Mouse (Mus musculus): ENCODE results near the gene Lrrc26. TPM values are rescaled to one million over a fixed set of nuclear protein-coding genes. Genes with fewer than 3 reads are reported as not detected.

Gene Lrrc26
- polyA plus RNA-seq, 1 experiment from 2014 or later: 1.9 TPM

DNA sequence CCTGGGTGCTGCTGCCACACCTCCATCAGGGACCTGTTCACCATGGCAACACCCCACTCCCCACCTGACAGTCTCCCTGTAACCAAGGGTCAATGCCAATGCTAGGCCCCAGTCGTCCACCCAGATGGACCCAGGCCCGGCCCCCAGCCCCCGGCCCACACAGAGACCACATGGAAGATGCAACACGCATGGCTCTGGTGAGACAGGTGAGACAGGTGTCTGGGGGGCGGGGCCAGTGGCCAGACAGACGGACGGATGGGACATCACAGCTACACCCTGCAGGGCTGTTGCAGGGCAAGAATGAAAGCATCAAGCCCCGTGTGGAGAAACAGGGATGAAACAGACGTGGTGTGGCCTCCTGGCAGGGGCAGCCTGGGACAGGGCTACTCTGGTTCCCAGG, 4.0 kb downstream of the Lrrc26 start:
- Histone ChIP-seq H3K9me3 (ENCODE audit: control insufficient read depth, low read depth, low read length) (no peaks in the 10 kb centered on the region), H3K27me3 (ENCODE audit: control insufficient read depth, insufficient read depth, low read length) (peaks cover 42% of the 10 kb centered on the region), H3K9ac (replicated peaks; ENCODE audit: low read depth, low read length) (no peak overlapping the region), H3K4me3 (ENCODE audit: low read depth, low read length) (no peak overlapping the region), H3K27ac (ENCODE audit: low read length) (no peak overlapping the region), H3K36me3 (ENCODE audit: control insufficient read depth, insufficient read depth, low read length) (no peaks in the 10 kb centered on the region), H3K4me2 (replicated peaks; ENCODE audit: low read depth, low read length) (no peak overlapping the region), H3K4me1 (ENCODE audit: control insufficient read depth, insufficient read depth, low read length) (peaks cover 7% of the 10 kb centered on the region)
- no peak for ATAC-seq (ENCODE audit: insufficient number of reproducible peaks, insufficient read depth, low FRiP score, low read depth)
- 75% methylated on average over 9 of the region's 9 CpGs for WGBS

DNA sequence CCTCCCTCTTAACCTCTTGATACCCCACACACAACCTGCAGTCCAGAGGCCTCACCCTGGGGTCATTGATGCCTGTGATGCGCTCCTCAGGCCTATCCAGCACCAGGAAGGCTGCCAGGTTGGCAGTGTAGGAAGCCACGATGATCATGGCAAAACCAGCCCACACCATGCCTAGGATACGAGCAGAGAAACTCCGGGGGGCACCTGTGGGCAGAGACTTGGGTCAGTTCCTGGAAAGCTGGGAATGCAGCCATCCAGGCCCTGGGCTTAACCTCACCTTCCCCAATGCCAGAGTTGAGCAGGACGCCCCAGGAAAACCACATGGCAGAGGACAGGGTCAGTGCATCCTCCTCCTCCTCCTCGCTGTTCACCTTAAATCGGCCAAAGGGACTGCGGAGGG, 7.4 kb downstream of the Lrrc26 start:
- peaks cover 5% of the 10 kb centered on the region for H3K4me1 ChIP-seq (ENCODE audit: control insufficient read depth, insufficient read depth, low read length)
- H3K4me2 ChIP-seq (replicated peaks; ENCODE audit: low read depth, low read length): no peak overlapping the region
- H3K9me3 ChIP-seq (ENCODE audit: control insufficient read depth, low read depth, low read length): no peaks in the 10 kb centered on the region
- no peak overlapping the region for H3K9ac ChIP-seq (replicated peaks; ENCODE audit: low read depth, low read length)
- no peak overlapping the region for H3K27ac ChIP-seq (ENCODE audit: low read length)
- 77% methylated on average over 8 of the region's 8 CpGs for WGBS
- no peaks in the 10 kb centered on the region for H3K36me3 ChIP-seq (ENCODE audit: control insufficient read depth, insufficient read depth, low read length)
- H3K27me3 ChIP-seq (ENCODE audit: control insufficient read depth, insufficient read depth, low read length): peaks cover 8% of the 10 kb centered on the region; the same call in 1 of the 2 replicates
- ATAC-seq (ENCODE audit: insufficient number of reproducible peaks, insufficient read depth, low FRiP score, low read depth): no peak
- H3K4me3 ChIP-seq (ENCODE audit: low read depth, low read length): no peak overlapping the region

DNA sequence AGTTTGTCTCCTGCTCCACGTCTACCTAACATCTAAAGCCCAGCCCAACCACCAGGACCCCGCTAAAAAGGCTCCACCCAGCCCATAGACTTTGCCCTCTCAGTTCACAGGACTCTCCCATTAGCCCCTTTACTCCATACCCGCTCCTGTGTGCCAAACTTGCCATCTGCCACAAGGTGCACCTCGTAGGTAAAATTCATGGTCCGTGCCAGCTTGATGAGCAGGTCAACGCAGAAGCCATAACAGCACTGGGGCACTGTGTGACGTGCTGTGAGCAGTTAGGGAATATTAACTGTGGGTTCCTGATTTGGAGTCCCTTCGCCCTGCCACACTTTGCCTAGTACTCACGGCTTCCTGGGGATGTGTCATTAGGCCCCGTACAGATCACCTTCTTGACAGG, 8.3 kb downstream of the Lrrc26 start:
- no peaks in the 10 kb centered on the region for H3K9me3 ChIP-seq (ENCODE audit: control insufficient read depth, low read depth, low read length)
- H3K9ac ChIP-seq (replicated peaks; ENCODE audit: low read depth, low read length): no peak overlapping the region
- no peak overlapping the region for H3K4me3 ChIP-seq (ENCODE audit: low read depth, low read length)
- H3K27ac ChIP-seq (ENCODE audit: low read length): no peak overlapping the region
- 75% methylated on average over 10 of the region's 10 CpGs for WGBS
- ATAC-seq (ENCODE audit: insufficient number of reproducible peaks, insufficient read depth, low FRiP score, low read depth): no peak
- no peaks in the 10 kb centered on the region for H3K4me1 ChIP-seq (ENCODE audit: control insufficient read depth, insufficient read depth, low read length)
- no peak overlapping the region for H3K4me2 ChIP-seq (replicated peaks; ENCODE audit: low read depth, low read length)
- H3K36me3 ChIP-seq (ENCODE audit: control insufficient read depth, insufficient read depth, low read length): no peaks in the 10 kb centered on the region
- no peaks in the 10 kb centered on the region for H3K27me3 ChIP-seq (ENCODE audit: control insufficient read depth, insufficient read depth, low read length)

DNA sequence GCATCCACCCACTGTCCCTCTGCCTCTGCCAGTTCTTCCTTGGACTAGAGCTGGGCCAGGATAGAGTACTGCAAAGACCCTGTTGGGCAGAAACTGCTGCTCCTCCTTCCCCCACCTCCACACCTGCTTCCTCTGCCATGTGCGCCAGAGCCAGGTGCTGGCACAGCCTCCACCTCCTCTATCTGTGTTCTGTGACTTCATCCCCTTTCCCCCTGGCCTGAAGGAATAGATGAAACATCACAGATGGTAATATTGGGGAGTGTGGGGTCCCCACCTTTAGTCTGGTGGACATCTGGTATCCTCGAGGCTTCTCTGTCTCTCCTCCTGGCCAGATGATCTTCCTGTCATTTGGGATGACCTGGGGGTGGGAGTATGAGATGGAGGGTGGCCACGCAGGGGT, 13.7 kb downstream of the Lrrc26 start:
- Histone ChIP-seq H3K4me2 (replicated peaks; ENCODE audit: low read depth, low read length) (no peak overlapping the region), H3K27ac (ENCODE audit: low read length) (no peak overlapping the region), H3K36me3 (ENCODE audit: control insufficient read depth, insufficient read depth, low read length) (no peaks in the 10 kb centered on the region), H3K4me1 (ENCODE audit: control insufficient read depth, insufficient read depth, low read length) (0 out of 2 replicates have a peak, but pooled peaks cover 4% of the 10 kb centered on the region), H3K9ac (replicated peaks; ENCODE audit: low read depth, low read length) (no peak overlapping the region), H3K4me3 (ENCODE audit: low read depth, low read length) (no peak overlapping the region), H3K9me3 (ENCODE audit: control insufficient read depth, low read depth, low read length) (no peaks in the 10 kb centered on the region), H3K27me3 (ENCODE audit: control insufficient read depth, insufficient read depth, low read length) (peaks cover 19% of the 10 kb centered on the region)
- WGBS: 74% methylated on average over 3 of the region's 3 CpGs
- no peak for ATAC-seq (ENCODE audit: insufficient number of reproducible peaks, insufficient read depth, low FRiP score, low read depth)

DNA sequence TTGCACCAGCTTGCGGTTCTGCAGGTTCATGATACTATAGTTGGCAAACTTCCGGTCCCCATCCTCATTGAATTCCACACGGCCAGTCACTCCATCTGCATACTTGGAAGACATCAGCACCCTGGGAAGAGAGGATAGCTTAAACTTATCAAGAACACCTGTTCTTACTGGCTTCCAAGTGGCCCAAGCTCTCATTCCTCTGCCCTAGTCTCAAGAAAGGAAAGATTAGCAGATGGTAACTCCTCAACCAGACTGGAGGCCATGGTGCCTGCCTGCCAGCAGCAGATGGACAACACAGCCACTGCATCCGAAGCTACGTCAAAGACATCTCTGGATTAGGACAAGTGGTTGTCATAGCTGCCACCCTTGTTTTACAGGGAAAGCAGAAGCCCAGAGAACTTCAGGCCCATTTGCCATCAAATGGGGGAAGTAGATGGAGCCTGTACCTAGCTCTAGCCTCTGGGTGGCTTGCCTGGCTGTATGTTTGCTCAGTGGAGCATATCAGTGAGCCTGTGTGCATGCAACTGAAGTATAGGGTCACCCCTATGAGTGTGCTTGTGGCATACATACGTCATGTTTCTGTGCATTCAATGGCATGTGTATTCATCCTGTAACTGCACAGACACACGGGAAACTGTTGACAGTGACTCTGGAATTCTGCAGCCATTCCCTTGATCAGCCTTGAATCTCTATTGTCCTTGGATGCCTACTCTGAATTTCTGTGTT, 14.4 kb downstream of the Lrrc26 start:
- Histone ChIP-seq H3K4me3 (ENCODE audit: low read depth, low read length) (no peak overlapping the region), H3K27ac (ENCODE audit: low read length) (no peak overlapping the region), H3K27me3 (ENCODE audit: control insufficient read depth, insufficient read depth, low read length) (peaks cover 23% of the 10 kb centered on the region), H3K9ac (replicated peaks; ENCODE audit: low read depth, low read length) (no peak overlapping the region), H3K36me3 (ENCODE audit: control insufficient read depth, insufficient read depth, low read length) (no peaks in the 10 kb centered on the region), H3K4me1 (ENCODE audit: control insufficient read depth, insufficient read depth, low read length) (0 out of 2 replicates have a peak, but pooled peaks cover 4% of the 10 kb centered on the region), H3K4me2 (replicated peaks; ENCODE audit: low read depth, low read length) (peak overlapping the region; percentile 63; the same call in 1 of the 2 replicates), H3K9me3 (ENCODE audit: control insufficient read depth, low read depth, low read length) (no peaks in the 10 kb centered on the region)
- no peak for ATAC-seq (ENCODE audit: insufficient number of reproducible peaks, insufficient read depth, low FRiP score, low read depth)
- 70% methylated on average over 7 of the region's 7 CpGs for WGBS

DNA sequence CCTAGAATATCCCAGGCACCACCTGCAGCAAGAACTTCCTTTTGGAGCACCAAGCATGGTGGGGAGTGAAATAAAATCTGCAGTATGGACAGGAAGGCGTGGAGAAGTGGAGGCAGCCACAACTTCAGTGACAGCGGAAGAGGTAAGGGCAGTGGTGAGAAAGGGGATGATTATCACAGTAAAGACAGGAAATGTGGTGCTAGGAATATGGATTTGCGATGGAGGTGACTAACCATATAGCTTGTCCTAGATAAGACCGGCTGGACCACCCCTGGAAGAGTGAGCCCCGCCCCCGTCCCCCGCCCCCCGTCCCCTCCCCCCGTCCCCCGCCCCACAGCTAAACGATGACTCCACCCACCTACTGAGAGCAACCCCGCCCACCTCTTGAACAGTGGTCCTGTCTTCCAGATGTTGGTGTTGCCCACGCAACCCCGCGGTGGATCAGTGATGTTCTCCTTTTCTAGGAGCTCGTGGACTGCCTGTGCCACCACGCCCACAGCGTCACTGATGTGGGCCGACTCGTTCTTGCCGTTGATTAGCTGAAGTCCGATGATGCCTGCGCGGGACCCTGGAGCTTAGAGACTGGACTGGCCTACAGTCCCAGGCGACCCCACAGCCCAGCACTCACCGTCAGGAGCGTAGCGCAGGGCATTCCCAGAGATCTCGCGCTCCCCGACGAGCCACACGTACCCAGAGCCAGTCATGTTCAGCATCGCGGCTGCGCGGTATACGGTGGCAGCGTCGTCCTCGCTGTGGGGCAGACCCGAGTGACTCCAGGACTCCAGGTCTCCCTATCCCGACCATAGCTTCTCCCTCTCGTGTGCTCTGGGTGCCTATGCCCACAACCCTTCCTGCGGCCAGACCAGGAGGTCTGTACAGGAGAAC, 15.2 kb downstream of the Lrrc26 start:
- Histone ChIP-seq H3K4me3 (ENCODE audit: low read depth, low read length) (peak overlapping the region; percentile 32), H3K27ac (ENCODE audit: low read length) (no peak overlapping the region), H3K4me2 (replicated peaks; ENCODE audit: low read depth, low read length) (peak overlapping the region; percentile 63), H3K9ac (replicated peaks; ENCODE audit: low read depth, low read length) (peak overlapping the region; percentile 21; the same call in 1 of the 2 replicates), H3K27me3 (ENCODE audit: control insufficient read depth, insufficient read depth, low read length) (peaks cover 23% of the 10 kb centered on the region), H3K9me3 (ENCODE audit: control insufficient read depth, low read depth, low read length) (no peaks in the 10 kb centered on the region), H3K4me1 (ENCODE audit: control insufficient read depth, insufficient read depth, low read length) (0 out of 2 replicates have a peak, but pooled peaks cover 4% of the 10 kb centered on the region), H3K36me3 (ENCODE audit: control insufficient read depth, insufficient read depth, low read length) (no peaks in the 10 kb centered on the region)
- 4% methylated on average over 45 of the region's 45 CpGs for whole genome bisulfite sequencing
- peak; percentile 53; the same call in 1 of the 2 replicates for ATAC-seq (ENCODE audit: insufficient number of reproducible peaks, insufficient read depth, low FRiP score, low read depth)

DNA sequence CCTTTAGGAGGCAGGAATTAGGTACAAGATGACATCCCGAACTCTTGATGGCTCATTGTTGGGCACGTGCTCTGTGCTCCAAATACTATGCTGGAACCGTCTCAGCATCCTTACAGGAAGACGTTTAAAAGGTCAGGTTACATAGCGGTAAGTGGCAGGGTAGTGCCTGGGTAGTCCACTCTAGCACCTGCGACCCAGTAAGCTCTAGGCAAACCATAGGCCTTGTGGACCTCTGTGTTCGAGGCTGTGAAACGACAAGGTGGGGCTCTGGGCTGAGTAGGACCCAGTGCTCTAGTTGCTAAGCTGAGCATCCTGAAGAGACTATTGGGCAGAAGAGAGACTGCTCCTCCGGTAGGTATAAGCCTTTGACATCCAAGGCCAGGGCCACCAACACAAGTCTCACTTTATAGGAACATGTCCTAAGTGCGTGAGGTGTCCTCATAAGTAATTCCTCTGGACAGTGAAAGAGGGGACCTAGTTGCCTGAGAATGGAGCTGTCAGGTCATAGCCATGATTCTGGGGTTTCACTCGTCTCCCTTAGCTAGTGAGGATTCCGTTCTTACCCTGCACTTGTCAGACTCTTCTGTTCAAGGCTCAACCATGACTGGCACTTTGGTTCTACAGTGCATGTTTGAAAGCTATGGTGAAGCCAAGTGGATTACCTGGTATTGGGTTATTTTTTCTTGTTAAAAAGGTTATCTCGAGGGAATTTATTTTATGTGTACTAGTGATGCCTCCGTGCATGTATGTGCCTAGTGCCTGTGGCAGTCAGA, 16.1 kb downstream of the Lrrc26 start:
- 50% methylated on average over 14 of the region's 14 CpGs for WGBS
- H3K27me3 ChIP-seq (ENCODE audit: control insufficient read depth, insufficient read depth, low read length): peaks cover 27% of the 10 kb centered on the region

DNA sequence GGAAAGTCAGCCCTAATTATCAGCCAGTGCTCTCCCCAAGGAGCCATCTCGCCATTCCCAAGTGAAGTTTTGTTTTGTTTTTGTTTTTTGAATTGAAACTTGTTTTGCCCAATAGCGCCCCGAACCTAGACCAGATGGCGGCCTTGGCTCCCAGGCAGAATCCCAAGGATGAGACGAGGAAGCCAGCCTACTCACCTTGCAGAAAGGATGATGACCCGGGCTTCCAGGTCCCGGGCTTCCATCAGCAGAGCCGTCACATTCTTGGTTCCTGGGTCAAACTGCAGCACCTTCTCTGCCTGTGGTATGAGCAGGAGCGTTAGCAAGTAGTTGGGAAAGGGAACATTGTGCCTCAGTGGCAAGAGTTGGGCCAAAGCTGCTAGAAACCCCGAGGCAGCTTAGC, 20.5 kb downstream of the Lrrc26 start:
- Histone ChIP-seq H3K4me1 (ENCODE audit: control insufficient read depth, insufficient read depth, low read length) (no peaks in the 10 kb centered on the region), H3K9ac (replicated peaks; ENCODE audit: low read depth, low read length) (no peak overlapping the region), H3K4me2 (replicated peaks; ENCODE audit: low read depth, low read length) (no peak overlapping the region), H3K9me3 (ENCODE audit: control insufficient read depth, low read depth, low read length) (no peaks in the 10 kb centered on the region), H3K27me3 (ENCODE audit: control insufficient read depth, insufficient read depth, low read length) (peaks cover 54% of the 10 kb centered on the region), H3K27ac (ENCODE audit: low read length) (no peak overlapping the region), H3K4me3 (ENCODE audit: low read depth, low read length) (no peak overlapping the region), H3K36me3 (ENCODE audit: control insufficient read depth, insufficient read depth, low read length) (no peaks in the 10 kb centered on the region)
- 46% methylated on average over 10 of the region's 10 CpGs for WGBS
- ATAC-seq (ENCODE audit: insufficient number of reproducible peaks, insufficient read depth, low FRiP score, low read depth): no peak

More for the DNA sequence above, 16.1 kb downstream of the Lrrc26 start:
- H3K9ac ChIP-seq (replicated peaks; ENCODE audit: low read depth, low read length): peak overlapping the region; percentile 21; the same call in 1 of the 2 replicates
- H3K36me3 ChIP-seq (ENCODE audit: control insufficient read depth, insufficient read depth, low read length): no peaks in the 10 kb centered on the region
- ATAC-seq (ENCODE audit: insufficient number of reproducible peaks, insufficient read depth, low FRiP score, low read depth): no peak
- H3K4me1 ChIP-seq (ENCODE audit: control insufficient read depth, insufficient read depth, low read length): 0 out of 2 replicates have a peak, but pooled peaks cover 4% of the 10 kb centered on the region
- no peaks in the 10 kb centered on the region for H3K9me3 ChIP-seq (ENCODE audit: control insufficient read depth, low read depth, low read length)
- no peak overlapping the region for H3K27ac ChIP-seq (ENCODE audit: low read length)
- peak overlapping the region; percentile 63 for H3K4me2 ChIP-seq (replicated peaks; ENCODE audit: low read depth, low read length)
- H3K4me3 ChIP-seq (ENCODE audit: low read depth, low read length): peak overlapping the region; percentile 32

Measured in stomach, embryonic 14.5 days (tissue).